Comparison of ENCODE assay signal across 8 mouse cellular contexts in the genomic region with DNA sequence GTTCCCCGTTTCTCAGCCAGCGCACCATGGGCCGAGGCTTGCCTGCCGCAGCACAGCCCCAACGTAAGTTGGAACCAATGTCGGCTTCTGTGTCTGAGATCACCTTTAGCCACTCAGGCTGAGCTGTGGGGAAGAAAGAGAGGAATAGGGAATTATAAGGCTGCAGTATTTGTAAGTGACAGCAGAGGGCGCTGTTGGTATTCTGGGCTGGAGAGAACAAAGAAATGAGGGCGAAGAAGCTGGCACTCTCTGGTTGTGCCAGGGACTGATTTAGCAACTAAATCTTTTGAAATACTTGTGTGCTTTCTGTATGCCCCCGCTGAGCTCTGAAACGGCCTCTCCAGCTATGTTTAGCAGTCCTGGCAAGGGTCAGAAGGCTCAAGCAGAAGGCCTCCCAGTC. TPM values are rescaled to one million over a fixed set of nuclear protein-coding genes. Genes with fewer than 3 reads are reported as not detected.
A peak's percentile ranks its signal among the peaks of the same experiment; 100 is the strongest.
DNase-seq lines count a peak whose midpoint lies in the region; ATAC-seq and TF ChIP-seq lines count a peak whose summit lies in the region.

No protein-coding gene starts in this region.

- H3K9ac ChIP-seq in forebrain, embryonic 12.5 days: peak overlapping the region; percentile 13
- H3K9ac ChIP-seq in intestine, postnatal 0 days (ENCODE audit: low read depth, low read length): no peak overlapping the region
- peak overlapping the region; percentile 55 for H3K9ac ChIP-seq in limb, embryonic 13.5 days
- no peak overlapping the region for H3K9ac ChIP-seq in stomach, embryonic 16.5 days (ENCODE audit: low read length)

- ATAC-seq in forebrain, embryonic 12.5 days (ENCODE audit: low FRiP score): peak; percentile 37
- 0 out of 2 replicates have a peak, but pooled peaks have one; percentile 22 for ATAC-seq in intestine, postnatal 0 days
- peak; percentile 21; the same call in 1 of the 2 replicates for ATAC-seq in limb, embryonic 13.5 days (ENCODE audit: low FRiP score, low read depth)
- 0 out of 2 replicates have a peak, but pooled peaks have one; percentile 19 for ATAC-seq in stomach, embryonic 16.5 days (ENCODE audit: insufficient read depth, low FRiP score)

- no peak overlapping the region for H3K4me2 ChIP-seq in forebrain, embryonic 12.5 days
- no peak overlapping the region for H3K4me2 ChIP-seq in intestine, postnatal 0 days (replicated peaks; ENCODE audit: low read depth)
- H3K4me2 ChIP-seq in limb, embryonic 13.5 days (replicated peaks): peak overlapping the region; percentile 35
- no peak overlapping the region for H3K4me2 ChIP-seq in stomach, embryonic 16.5 days (ENCODE audit: low read depth, low read length)

- peak; percentile 15; the same call in 1 of the 2 replicates for TF ChIP-seq CTCF in testis, adult 2 months (IDR thresholded peaks at IDR 0.05; ENCODE audit: control insufficient read depth, insufficient read depth, insufficient replicate concordance, low read depth, low read length)
- peak; percentile 94 for TF ChIP-seq CTCF in intestine, postnatal 0 days (IDR thresholded peaks at IDR 0.05; ENCODE audit: low read depth)

- no peak for TF ChIP-seq POLR2A in testis, adult 2 months (IDR thresholded peaks at IDR 0.05; ENCODE audit: control insufficient read depth, low read depth, low read length)

- H3K36me3 ChIP-seq in testis, adult 2 months (ENCODE audit: control insufficient read depth, insufficient read depth, low read length): no peaks in the 10 kb centered on the region
- no peaks in the 10 kb centered on the region for H3K36me3 ChIP-seq in forebrain, embryonic 12.5 days (replicated peaks)
- no peaks in the 10 kb centered on the region for H3K36me3 ChIP-seq in intestine, postnatal 0 days (ENCODE audit: control insufficient read depth, insufficient read depth)
- no peaks in the 10 kb centered on the region for H3K36me3 ChIP-seq in limb, embryonic 13.5 days
- no peaks in the 10 kb centered on the region for H3K36me3 ChIP-seq in stomach, embryonic 16.5 days (ENCODE audit: control insufficient read depth, insufficient read depth, low read length)

- H3K27ac ChIP-seq in testis, adult 2 months (ENCODE audit: control insufficient read depth, insufficient read depth, low read depth, low read length): no peak overlapping the region
- peak overlapping the region; percentile 47 for H3K27ac ChIP-seq in forebrain, embryonic 12.5 days
- H3K27ac ChIP-seq in intestine, postnatal 0 days (ENCODE audit: low read depth, low read length): no peak overlapping the region
- no peak overlapping the region for H3K27ac ChIP-seq in limb, embryonic 13.5 days
- H3K27ac ChIP-seq in stomach, embryonic 16.5 days (ENCODE audit: low read length): no peak overlapping the region

- DNase-seq in testis, postnatal 14 days (ENCODE audit: low spot score): no peak
- peak; percentile 84 for DNase-seq in cerebellum, adult 11 months
- DNase-seq in neural tube, embryonic 10.5 days (ENCODE audit: extremely low spot score, low spot score): peak; percentile 85

- WGBS in forebrain, embryonic 12.5 days: 8% methylated on average over 10 of the region's 10 CpGs
- WGBS in intestine, postnatal 0 days: 9% methylated on average over 10 of the region's 10 CpGs
- WGBS in limb, embryonic 13.5 days: 5% methylated on average over 10 of the region's 10 CpGs
- 4% methylated on average over 10 of the region's 10 CpGs for WGBS in stomach, embryonic 16.5 days

- H3K4me3 ChIP-seq in testis, adult 2 months (ENCODE audit: control insufficient read depth, low read depth, low read length): no peak overlapping the region
- H3K4me3 ChIP-seq in forebrain, embryonic 12.5 days (replicated peaks): no peak overlapping the region
- H3K4me3 ChIP-seq in intestine, postnatal 0 days (ENCODE audit: low read depth, low read length): no peak overlapping the region
- no peak overlapping the region for H3K4me3 ChIP-seq in limb, embryonic 13.5 days
- H3K4me3 ChIP-seq in stomach, embryonic 16.5 days (replicated peaks; ENCODE audit: low read length): no peak overlapping the region

- H3K4me1 ChIP-seq in testis, adult 2 months (ENCODE audit: control insufficient read depth, insufficient read depth, low read length): peaks cover 3% of the 10 kb centered on the region; the same call in 1 of the 2 replicates
- H3K4me1 ChIP-seq in forebrain, embryonic 12.5 days: peaks cover 33% of the 10 kb centered on the region
- H3K4me1 ChIP-seq in intestine, postnatal 0 days (replicated peaks; ENCODE audit: control insufficient read depth, insufficient read depth, low read length): no peaks in the 10 kb centered on the region
- H3K4me1 ChIP-seq in limb, embryonic 13.5 days: peaks cover 14% of the 10 kb centered on the region
- peaks cover 7% of the 10 kb centered on the region; the same call in 1 of the 2 replicates for H3K4me1 ChIP-seq in stomach, embryonic 16.5 days (ENCODE audit: control insufficient read depth, insufficient read depth, low read length)

- no peaks in the 10 kb centered on the region for H3K27me3 ChIP-seq in testis, adult 2 months (ENCODE audit: control insufficient read depth, insufficient read depth, low read length)
- peaks cover 6% of the 10 kb centered on the region for H3K27me3 ChIP-seq in forebrain, embryonic 12.5 days
- H3K27me3 ChIP-seq in intestine, postnatal 0 days (replicated peaks; ENCODE audit: control insufficient read depth, insufficient read depth, low read length): no peaks in the 10 kb centered on the region
- peaks cover 6% of the 10 kb centered on the region; the same call in 1 of the 2 replicates for H3K27me3 ChIP-seq in limb, embryonic 13.5 days
- no peaks in the 10 kb centered on the region for H3K27me3 ChIP-seq in stomach, embryonic 16.5 days (ENCODE audit: control insufficient read depth, insufficient read depth, low read length)

- H3K9me3 ChIP-seq in forebrain, embryonic 12.5 days: no peaks in the 10 kb centered on the region
- H3K9me3 ChIP-seq in intestine, postnatal 0 days (ENCODE audit: control insufficient read depth): no peaks in the 10 kb centered on the region
- no peaks in the 10 kb centered on the region for H3K9me3 ChIP-seq in limb, embryonic 13.5 days
- no peaks in the 10 kb centered on the region for H3K9me3 ChIP-seq in stomach, embryonic 16.5 days (replicated peaks; ENCODE audit: control insufficient read depth, low read length)

RNA-seq across cellular contexts. Expression of gene Cntn2, which starts 17.2 kb away (rescaled TPM):
- polyA plus RNA-seq in testis, adult 2 months (2012; rRNA removed): 0.02 TPM in 1 of 2 replicates, not detected in the other
- polyA plus RNA-seq in forebrain, embryonic 12.5 days (2016; fragmentation: Nextera tagmentation; extraction: Ambion mirVana): 37.0 and 37.5 TPM in 2 replicates
- polyA plus RNA-seq in intestine, postnatal 0 days (2015; fragmentation: Nextera tagmentation; extraction: Ambion mirVana): 0.14 and 0.29 TPM in 2 replicates
- 0.94 and 0.95 TPM in 2 replicates for polyA plus RNA-seq in limb, embryonic 13.5 days (2015; fragmentation: Nextera tagmentation; extraction: Ambion mirVana)
- 0.06 and 0.18 TPM in 2 replicates for polyA plus RNA-seq in stomach, embryonic 16.5 days (2015; fragmentation: Nextera tagmentation; extraction: Ambion mirVana)

RNA-seq across cellular contexts. Expression of gene Tmem81, which starts 19.8 kb away (rescaled TPM):
- 19.9 and 24.6 TPM in 2 replicates for polyA plus RNA-seq in testis, adult 2 months (2012; rRNA removed)
- polyA plus RNA-seq in forebrain, embryonic 12.5 days (2016; fragmentation: Nextera tagmentation; extraction: Ambion mirVana): 1.4 and 1.6 TPM in 2 replicates
- 2.9 and 3.1 TPM in 2 replicates for polyA plus RNA-seq in intestine, postnatal 0 days (2015; fragmentation: Nextera tagmentation; extraction: Ambion mirVana)
- 1.7 and 2.0 TPM in 2 replicates for polyA plus RNA-seq in limb, embryonic 13.5 days (2015; fragmentation: Nextera tagmentation; extraction: Ambion mirVana)
- polyA plus RNA-seq in stomach, embryonic 16.5 days (2015; fragmentation: Nextera tagmentation; extraction: Ambion mirVana): 1.9 and 2.2 TPM in 2 replicates

RNA-seq across cellular contexts. Expression of gene Rbbp5, which starts 48.7 kb away (rescaled TPM):
- 6.7 and 9.1 TPM in 2 replicates for polyA plus RNA-seq in testis, adult 2 months (2012; rRNA removed)
- polyA plus RNA-seq in forebrain, embryonic 12.5 days (2016; fragmentation: Nextera tagmentation; extraction: Ambion mirVana): 63.3 and 67.3 TPM in 2 replicates
- 14.5 and 16.6 TPM in 2 replicates for polyA plus RNA-seq in intestine, postnatal 0 days (2015; fragmentation: Nextera tagmentation; extraction: Ambion mirVana)
- 51.1 and 55.2 TPM in 2 replicates for polyA plus RNA-seq in limb, embryonic 13.5 days (2015; fragmentation: Nextera tagmentation; extraction: Ambion mirVana)
- polyA plus RNA-seq in stomach, embryonic 16.5 days (2015; fragmentation: Nextera tagmentation; extraction: Ambion mirVana): 38.4 and 39.6 TPM in 2 replicates

Comparison
In these comparisons a context has a peak if more than half of its experiments do, and no peak if none do; other contexts are left out.
1. H3K9ac ChIP-seq: peak in forebrain, embryonic 12.5 days (single experiment) and limb, embryonic 13.5 days (single experiment); none in intestine, postnatal 0 days (single experiment) and stomach, embryonic 16.5 days (single experiment).
2. RNA of gene Cntn2, which starts 17.2 kb away (polyA plus RNA-seq): 37.0 to 37.5 TPM in forebrain, embryonic 12.5 days; 0.94 to 0.95 TPM in limb, embryonic 13.5 days, 0.06 to 0.18 TPM in stomach, embryonic 16.5 days, 0.14 to 0.29 TPM in intestine, postnatal 0 days and 0.02 TPM in testis, adult 2 months; every median in the first group is over 10 times any median in the second.
3. Peak in every context shown above with its lines, with median percentiles within 50 percentile points of each other: ATAC-seq.